Mouse (Mus musculus) embryonic facial prominence, embryonic 11.5 days (tissue): Measurements from ENCODE around the gene Igsf11. TPM values are rescaled to one million over a fixed set of nuclear protein-coding genes. Genes with fewer than 3 reads are reported as not detected.

Experiments used
- ATAC-seq: fragments of 200-750 bp; cut with Nextera tagmentation; replicated peaks from 2 replicates; pipeline ENCODE4 v1.8.0; 2017; ENCODE audit warnings: low read depth; ENCODE audit not compliant: insufficient number of reproducible peaks, low FRiP score, low TSS enrichment
- DNase-seq: peaks from one replicate; pipeline ENCODE4 v3.0.0-alpha.2; 2015; ENCODE audit warnings: low spot score
- H3K27ac ChIP-seq: fragments of 300-500 bp; sonication (generic); replicated peaks from 2 replicates; pipeline ENCODE4 v1.5.1; 2014; ENCODE audit warnings: mild to moderate bottlenecking, low read depth, low read length, control low read depth
- H3K27me3 ChIP-seq: fragments of 300-500 bp; sonication (generic); 2 replicates; pipeline ENCODE4 v1.6.1; 2014; ENCODE audit warnings: mild to moderate bottlenecking, low read length, moderate library complexity, mixed read lengths; ENCODE audit not compliant: control insufficient read depth, insufficient read depth
- H3K36me3 ChIP-seq: fragments of 300-500 bp; sonication (generic); replicated peaks from 2 replicates; pipeline ENCODE4 v1.6.1; 2014; ENCODE audit warnings: low read depth, mild to moderate bottlenecking, low read length, moderate library complexity, mixed read lengths; ENCODE audit not compliant: control insufficient read depth, insufficient read depth
- H3K4me1 ChIP-seq: fragments of 300-500 bp; sonication (generic); 2 replicates; pipeline ENCODE4 v1.6.1; 2014; ENCODE audit warnings: low read length, mixed read lengths; ENCODE audit not compliant: control insufficient read depth, insufficient read depth
- H3K4me2 ChIP-seq: fragments of 300-500 bp; sonication (generic); 2 replicates; pipeline ENCODE4 v1.6.1; 2014; ENCODE audit warnings: low read depth, mild to moderate bottlenecking, control low read depth, low read length, moderate library complexity
- H3K4me3 ChIP-seq: fragments of 300-500 bp; sonication (generic); 2 replicates; pipeline ENCODE4 v1.5.1; 2014; ENCODE audit warnings: low read depth, low read length, control low read depth
- H3K9ac ChIP-seq: fragments of 300-500 bp; sonication (generic); replicated peaks from 2 replicates; pipeline ENCODE4 v1.6.1; 2014; ENCODE audit warnings: mild to moderate bottlenecking, control low read depth, low read length
- H3K9me3 ChIP-seq: fragments of 300-500 bp; sonication (generic); replicated peaks from 2 replicates; pipeline ENCODE4 v1.6.1; 2016; ENCODE audit warnings: mild to moderate bottlenecking, low read length, inconsistent platforms, mixed read lengths; ENCODE audit not compliant: control insufficient read depth
- WGBS: fragments of 180-500 bp; shearing (Covaris S2); extraction: QIAGEN DNeasy Blood & Tissue Kit; methylation state at CpG from one replicate; pipeline ENCODE4 v1.1.7; 2014; 5-methylcytosine and 5-hydroxymethylcytosine counted together
- polyA plus RNA-seq: library from polyadenylated mRNA; unstranded; fragments of >200 nt; fragmentation: Nextera tagmentation; extraction: Ambion mirVana; gene quantifications from 2 replicates; pipeline ENCODE4 v1.2.1, GENCODE M21; 2014

The Igsf11 gene
- polyA plus RNA-seq, 1 experiment from 2014 or later = 0.49 TPM

- Histone ChIP-seq H3K9ac (no peak overlapping the region), H3K4me2 (no peak overlapping the region), H3K4me1 (no peaks in the 10 kb centered on the region), H3K27ac (no peak overlapping the region), H3K36me3 (no peaks in the 10 kb centered on the region), H3K27me3 (no peaks in the 10 kb centered on the region), H3K4me3 (no peak overlapping the region), H3K9me3 (no peaks in the 10 kb centered on the region)
- ATAC-seq = no peak
- DNase-seq = peak; percentile 19
- 27% methylated on average over 5 of the region's 5 CpGs for WGBS
Observed at GRCm38 (mm10) chr16:39044381-39044780, 151.9 kb downstream of the Igsf11 start.

GRCm38 (mm10) chr16:39048889-39049288 lies 156.4 kb downstream of the Igsf11 start:
- no peak for ATAC-seq
- Histone ChIP-seq H3K9ac (no peak overlapping the region), H3K27me3 (no peaks in the 10 kb centered on the region), H3K27ac (no peak overlapping the region), H3K4me3 (no peak overlapping the region), H3K4me2 (no peak overlapping the region), H3K4me1 (no peaks in the 10 kb centered on the region), H3K9me3 (no peaks in the 10 kb centered on the region), H3K36me3 (no peaks in the 10 kb centered on the region)
- peak; percentile 71 for DNase-seq
- WGBS = 9% methylated on average over 4 of the region's 4 CpGs

- no peaks in the 10 kb centered on the region for H3K4me1 ChIP-seq
- DNase-seq (peak; percentile 86), ATAC-seq (0 out of 2 replicates have a peak, but pooled peaks have one; percentile 30)
- no peak overlapping the region for H3K9ac ChIP-seq
- no peaks in the 10 kb centered on the region for H3K9me3 ChIP-seq
- H3K36me3 ChIP-seq = no peaks in the 10 kb centered on the region
- no peak overlapping the region for H3K4me2 ChIP-seq
- no peak overlapping the region for H3K27ac ChIP-seq
- no peak overlapping the region for H3K4me3 ChIP-seq
- H3K27me3 ChIP-seq = no peaks in the 10 kb centered on the region
- 1% methylated on average over 2 of the region's 2 CpGs for WGBS
Observed at GRCm38 (mm10) chr16:39052971-39053370, 160.5 kb downstream of the Igsf11 start.

- no peaks in the 10 kb centered on the region for H3K27me3 ChIP-seq
- DNase-seq (no peak), ATAC-seq (no peak)
- no peaks in the 10 kb centered on the region for H3K9me3 ChIP-seq
- H3K4me1 ChIP-seq = no peaks in the 10 kb centered on the region
- no peak overlapping the region for H3K4me3 ChIP-seq
- no peak overlapping the region for H3K27ac ChIP-seq
- no peak overlapping the region for H3K9ac ChIP-seq
- WGBS = 73% methylated on average over 2 of the region's 2 CpGs
- H3K36me3 ChIP-seq = no peaks in the 10 kb centered on the region
- no peak overlapping the region for H3K4me2 ChIP-seq
Observed at GRCm38 (mm10) chr16:39053779-39054178, 161.3 kb downstream of the Igsf11 start.

GRCm38 (mm10) chr16:39056061-39056460 lies 163.6 kb downstream of the Igsf11 start:
- 24% methylated on average over 6 of the region's 6 CpGs for WGBS
- no peak for ATAC-seq
- H3K9ac ChIP-seq = no peak overlapping the region

GRCm38 (mm10) chr16:39056961-39057360 lies 164.5 kb downstream of the Igsf11 start:
- Histone ChIP-seq H3K27ac (no peak overlapping the region), H3K36me3 (no peaks in the 10 kb centered on the region), H3K9me3 (no peaks in the 10 kb centered on the region), H3K27me3 (no peaks in the 10 kb centered on the region), H3K9ac (no peak overlapping the region), H3K4me3 (no peak overlapping the region), H3K4me2 (no peak overlapping the region), H3K4me1 (no peaks in the 10 kb centered on the region)
- WGBS = 75% methylated on average over 12 of the region's 12 CpGs
- no peak for DNase-seq
- ATAC-seq = no peak

More at GRCm38 (mm10) chr16:39056061-39056460, 163.6 kb downstream of the Igsf11 start:
- Histone ChIP-seq H3K27ac (no peak overlapping the region), H3K4me2 (no peak overlapping the region), H3K9me3 (no peaks in the 10 kb centered on the region), H3K27me3 (no peaks in the 10 kb centered on the region), H3K4me1 (no peaks in the 10 kb centered on the region), H3K36me3 (no peaks in the 10 kb centered on the region), H3K4me3 (no peak overlapping the region)
- DNase-seq = peak; percentile 72

GRCm38 (mm10) chr16:39058869-39059268 lies 166.4 kb downstream of the Igsf11 start:
- 95% methylated on average over 2 of the region's 2 CpGs for WGBS
- Histone ChIP-seq H3K4me3 (no peak overlapping the region), H3K4me1 (no peaks in the 10 kb centered on the region), H3K9ac (no peak overlapping the region), H3K36me3 (no peaks in the 10 kb centered on the region), H3K27ac (no peak overlapping the region), H3K4me2 (no peak overlapping the region), H3K27me3 (no peaks in the 10 kb centered on the region), H3K9me3 (no peaks in the 10 kb centered on the region)
- DNase-seq = no peak
- no peak for ATAC-seq

- H3K4me2 ChIP-seq = no peak overlapping the region
- no peaks in the 10 kb centered on the region for H3K4me1 ChIP-seq
- WGBS = 34% methylated on average over 5 of the region's 5 CpGs
- DNase-seq (peak; percentile 85), ATAC-seq (no peak)
- H3K36me3 ChIP-seq = no peaks in the 10 kb centered on the region
- H3K27me3 ChIP-seq = no peaks in the 10 kb centered on the region
- H3K9ac ChIP-seq = no peak overlapping the region
- no peak overlapping the region for H3K27ac ChIP-seq
- H3K9me3 ChIP-seq = no peaks in the 10 kb centered on the region
- no peak overlapping the region for H3K4me3 ChIP-seq
Observed at GRCm38 (mm10) chr16:39062596-39062995, 170.1 kb downstream of the Igsf11 start.
